Mouse (Mus musculus): ENCODE results near the gene Bbs12.

DNA sequence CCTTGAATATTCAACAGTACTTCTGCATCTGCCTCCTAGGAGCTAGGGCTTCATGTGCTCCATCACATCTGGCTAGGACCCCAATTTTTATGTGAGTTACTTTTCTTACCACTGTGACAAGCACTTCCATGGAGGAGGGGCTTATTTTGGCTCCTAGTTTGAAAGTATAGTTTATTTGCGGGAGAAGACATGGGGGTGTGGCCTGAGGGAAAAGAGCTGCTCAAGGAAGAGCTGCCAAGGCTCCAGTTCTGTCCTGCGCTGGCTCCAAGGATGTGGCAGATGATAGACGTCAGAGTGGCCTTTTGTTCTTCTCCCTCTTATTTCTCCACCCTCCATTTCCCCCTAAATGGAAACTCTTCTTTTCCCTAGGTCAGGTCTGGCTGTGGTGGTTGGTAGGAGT is 53.6 kb downstream of the Bbs12 start:
- no peak for TF ChIP-seq USF1 (IDR thresholded peaks at IDR 0.05; ENCODE audit: low read depth)
- TF ChIP-seq POLR2A (IDR thresholded peaks at IDR 0.05; ENCODE audit: insufficient read length, low read depth), result no peak
- TF ChIP-seq MAX (IDR thresholded peaks at IDR 0.05; ENCODE audit: low read depth), result no peak
- no peak for TF ChIP-seq E2F4 (IDR thresholded peaks at IDR 0.05; ENCODE audit: insufficient read depth)
- no peak for TF ChIP-seq MYOD1 (IDR thresholded peaks at IDR 0.05; ENCODE audit: control insufficient read depth in 1 of 3, insufficient read length in 2 of 3, low read depth in 2 of 3)
- no peak for TF ChIP-seq POLR2AphosphoS2 (IDR thresholded peaks at IDR 0.05; ENCODE audit: insufficient read length, low read depth)
- no peak for TF ChIP-seq SRF (IDR thresholded peaks at IDR 0.05; ENCODE audit: control insufficient read depth, insufficient read length, low read depth)
- no peak for TF ChIP-seq TCF12 (IDR thresholded peaks at IDR 0.05; ENCODE audit: insufficient read depth, poor library complexity, severe bottlenecking)
- TF ChIP-seq TCF3 (IDR thresholded peaks at IDR 0.05; ENCODE audit: insufficient read length, low read depth), result no peak
- no peak for TF ChIP-seq MYOG (IDR thresholded peaks at IDR 0.05; ENCODE audit: control insufficient read depth in 1 of 3, insufficient read depth in 1 of 3, insufficient read length in 2 of 3, low read depth in 2 of 3)
- no peak for TF ChIP-seq REST (IDR thresholded peaks at IDR 0.05; ENCODE audit: insufficient read depth, insufficient read length)
- no peak for TF ChIP-seq CEBPB (IDR thresholded peaks at IDR 0.05; ENCODE audit: insufficient read depth, poor library complexity, severe bottlenecking)

Data from myocyte (in vitro differentiated cells).